Mouse (Mus musculus) brain, adult 2 months (tissue): Measurements from ENCODE around the gene Lrrc56.

Experiments
- DNase-seq: peaks from one replicate; pipeline ENCODE4 v3.0.0; 2011; ENCODE audit warnings: low read depth, low spot score

Lrrc56 gene

GRCm38 (mm10) chr7:141193948-141194347 is at the start of gene Lrrc56, which contains the start of gene Hras:
Lrrc56 (plus strand) TSS chr7:141194157.
Hras (minus strand) TSS chr7:141194005.
- DNase-seq: peak; percentile 99

DNA sequence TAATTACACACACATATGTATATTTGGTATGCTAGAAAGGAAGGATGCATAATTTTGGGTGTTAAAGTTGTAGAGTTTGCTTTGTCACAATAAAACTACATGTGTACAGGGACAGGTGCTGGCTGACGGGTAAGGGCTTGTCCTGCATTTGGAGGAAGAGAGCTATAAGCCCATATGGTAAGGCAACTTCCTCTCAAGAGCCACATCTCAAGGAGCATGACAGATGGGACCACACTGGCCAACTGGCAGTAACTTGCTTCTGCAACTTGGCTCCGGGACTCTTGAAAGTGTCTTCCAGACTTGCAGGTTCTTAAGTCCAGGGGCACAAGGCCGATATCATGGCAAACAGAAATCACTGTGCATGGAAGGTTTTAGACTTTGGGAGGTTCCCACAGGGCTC is 49.3 kb upstream of the Lrrc56 start:
- DNase-seq: peak; percentile 67

- DNase-seq: peak; percentile 85
Measured at GRCm38 (mm10) chr7:141145403-141145802, 48.6 kb upstream of the Lrrc56 start.

DNA sequence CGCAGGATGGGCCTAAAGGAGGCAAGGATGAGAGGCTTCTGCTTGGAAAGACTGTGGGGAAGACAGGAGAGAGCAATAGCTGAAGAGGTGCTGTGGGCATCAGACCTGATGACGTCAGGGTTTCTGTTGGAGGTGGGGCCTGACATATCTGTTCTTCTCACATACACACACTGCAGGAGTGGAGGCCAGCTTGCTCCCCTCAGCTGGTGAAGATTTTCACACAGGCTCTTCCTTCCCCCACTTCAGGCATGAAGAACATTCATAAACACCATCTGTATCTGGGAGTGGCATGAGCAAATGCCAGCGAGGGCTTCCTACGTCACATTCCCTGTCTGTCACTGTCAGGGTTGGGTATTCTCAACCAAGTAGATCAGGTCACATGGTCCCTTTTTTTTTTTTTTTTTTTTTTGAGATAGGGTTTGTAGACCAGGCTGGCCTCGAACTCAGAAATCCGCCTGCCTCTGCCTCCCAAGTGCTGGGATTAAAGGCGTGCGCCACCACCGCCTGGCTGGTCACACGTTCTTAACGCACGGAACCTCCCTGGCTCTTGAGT is 47.8 kb upstream of the Lrrc56 start:
- peak; percentile 60 for DNase-seq

DNA sequence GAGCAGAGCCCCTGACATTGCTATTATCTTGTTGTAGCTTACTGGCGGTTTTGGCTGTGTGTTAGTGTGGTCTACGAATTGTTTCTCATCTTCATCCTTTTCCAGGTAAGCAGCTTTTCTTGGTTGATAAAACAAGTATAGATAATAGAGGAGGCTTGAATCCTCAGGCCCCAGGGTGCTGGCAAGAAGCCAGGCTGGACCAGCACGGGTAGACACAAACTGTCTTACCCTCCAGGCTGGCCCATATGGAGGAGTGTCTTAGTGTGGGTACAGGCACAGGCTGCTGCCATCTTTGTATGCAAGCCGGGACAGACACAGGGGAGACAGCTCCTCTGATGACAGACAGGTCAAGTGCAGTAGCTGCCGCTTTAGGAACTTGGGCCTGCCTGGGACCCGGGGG is 46.9 kb upstream of the Lrrc56 start:
- peak; percentile 47 for DNase-seq

GRCm38 (mm10) chr7:141148639-141149038 is 45.3 kb upstream of the Lrrc56 start:
- DNase-seq: no peak

DNA sequence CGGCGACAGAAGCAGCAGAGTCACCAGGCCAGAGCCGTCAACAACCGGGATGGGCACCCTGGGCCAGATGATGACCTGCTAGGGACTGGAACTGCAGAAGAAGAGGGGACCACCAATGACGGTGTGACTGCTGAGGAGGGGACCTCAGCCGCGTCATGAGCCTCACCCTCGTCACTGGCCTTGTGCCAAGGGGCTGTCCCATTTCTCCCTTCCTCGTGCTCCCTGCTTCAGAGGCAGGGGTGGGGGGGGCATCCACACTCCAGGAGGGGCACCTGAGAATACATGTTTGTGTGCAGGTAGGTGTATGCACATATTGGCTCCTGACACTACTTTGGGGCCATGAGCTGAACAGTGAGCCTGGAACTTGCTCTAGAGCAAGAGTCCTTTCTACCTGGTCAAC is 38.6 kb upstream of the Lrrc56 start:
- DNase-seq: no peak

DNA sequence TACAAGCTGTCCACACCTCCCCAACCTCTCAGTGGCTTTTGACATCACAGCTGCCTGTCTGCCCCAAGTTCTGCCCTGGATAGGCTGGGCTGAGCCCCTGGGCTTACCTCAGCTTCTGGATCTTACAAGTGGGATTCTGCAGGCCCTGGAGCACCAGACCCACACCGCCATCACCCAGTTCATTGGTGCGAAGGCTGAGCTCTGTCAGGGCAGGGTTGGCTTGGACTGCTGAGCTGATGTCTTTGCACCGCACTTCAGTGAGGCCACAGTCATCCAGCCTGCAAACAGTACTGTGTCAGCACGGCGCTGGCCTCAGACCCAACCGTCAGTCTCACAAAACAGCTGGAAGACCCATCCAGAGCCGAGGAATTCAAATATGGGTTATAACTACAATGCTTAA is 29.6 kb upstream of the Lrrc56 start:
- DNase-seq: no peak

- DNase-seq: peak; percentile 61
Measured at GRCm38 (mm10) chr7:141164850-141165249, 29.1 kb upstream of the Lrrc56 start.

DNA sequence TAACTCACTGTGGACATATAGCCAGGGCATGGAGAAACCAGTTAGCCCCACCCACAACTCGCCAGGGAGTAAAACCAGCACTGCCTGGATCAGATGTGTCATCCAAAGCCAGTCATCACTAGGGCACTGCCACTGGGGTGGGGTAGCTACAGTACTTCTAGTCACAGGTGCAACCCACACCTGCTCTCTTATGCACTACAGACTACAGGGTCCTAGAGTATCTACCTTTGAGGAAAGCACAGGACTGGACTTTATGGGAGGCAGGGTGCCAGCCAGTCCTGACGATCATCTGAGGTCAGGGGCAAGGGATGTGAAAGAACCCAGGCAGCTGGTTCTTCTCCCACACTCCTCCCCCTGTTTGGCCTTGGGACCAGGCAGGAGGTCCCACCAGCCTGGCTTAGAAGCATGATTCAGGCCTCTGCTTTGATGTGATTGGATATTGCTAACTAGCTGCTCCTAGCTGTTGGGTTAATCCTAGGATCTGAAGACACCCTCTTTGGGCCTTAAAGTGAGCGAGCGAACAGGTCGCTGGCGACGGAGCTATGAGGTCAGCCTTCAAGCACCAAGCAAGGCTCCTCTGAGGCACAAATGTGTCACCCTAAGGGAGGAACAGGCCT is 25.9 kb upstream of the Lrrc56 start:
- DNase-seq: peak; percentile 62

GRCm38 (mm10) chr7:141168518-141168953 is 25.4 kb upstream of the Lrrc56 start:
- DNase-seq: peak; percentile 84

DNA sequence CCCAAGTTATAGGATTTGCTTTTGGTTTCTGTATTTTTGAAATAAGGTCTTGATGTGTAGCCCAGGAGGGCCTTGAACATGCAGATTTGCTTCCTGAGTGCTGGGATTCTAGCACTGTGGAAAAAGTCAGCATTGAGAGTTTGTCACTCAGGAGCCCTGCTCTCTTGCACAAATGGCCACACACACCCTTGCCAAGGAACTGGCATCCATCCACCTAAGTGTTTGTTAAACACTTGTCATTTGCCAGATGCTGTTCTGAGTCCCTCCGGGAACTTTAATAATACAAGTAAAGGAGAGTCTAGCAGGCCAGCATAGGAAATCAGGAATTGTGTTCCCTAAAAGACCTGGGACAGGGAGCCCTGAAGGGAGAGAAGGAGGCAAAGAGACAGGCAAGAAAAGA is 24.7 kb upstream of the Lrrc56 start:
- DNase-seq: no peak

- no peak for DNase-seq
Measured at GRCm38 (mm10) chr7:141169866-141170265, 24.1 kb upstream of the Lrrc56 start.

DNA sequence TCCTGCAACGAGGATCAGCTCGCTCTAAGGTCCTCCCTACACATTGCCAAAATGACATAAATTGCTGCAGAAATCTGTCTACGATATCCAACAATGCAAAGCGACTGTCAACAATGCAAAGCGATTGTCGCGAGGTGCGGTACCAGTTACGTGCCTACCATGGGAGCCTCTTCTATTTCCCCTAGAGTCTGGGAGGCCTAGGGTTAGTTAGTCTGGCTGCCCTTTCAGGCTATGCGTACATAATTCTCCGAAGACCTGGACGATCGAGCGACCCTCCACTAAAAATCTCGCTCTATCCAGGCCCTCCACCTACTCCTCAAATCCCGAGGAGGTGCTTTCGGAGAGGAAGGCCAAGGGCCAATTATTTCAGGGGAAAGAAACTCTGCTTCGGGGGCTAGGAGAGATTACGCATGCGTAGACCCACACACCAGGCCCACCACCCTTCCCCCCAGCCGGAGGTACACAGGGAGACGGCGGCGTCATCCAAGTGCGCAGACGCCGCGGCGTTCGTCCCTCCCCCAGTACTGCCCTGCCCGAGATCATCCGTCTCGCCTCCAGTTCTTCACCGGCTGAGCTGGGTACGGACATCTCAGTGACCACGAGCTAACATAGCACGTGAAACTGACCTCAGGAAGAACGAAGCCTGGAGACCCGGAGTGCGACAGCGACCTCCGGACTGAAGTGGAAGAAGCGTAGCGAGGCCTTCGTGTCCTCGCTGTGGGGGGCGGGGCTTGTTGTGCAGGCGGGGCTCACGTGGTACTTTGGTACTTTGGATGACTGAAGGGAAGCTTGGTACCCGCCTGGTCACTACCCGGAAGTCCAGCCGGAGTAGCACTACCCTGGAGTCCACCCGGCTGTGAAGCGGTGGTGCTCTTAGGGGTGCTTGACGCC is 21.6 kb upstream of the Lrrc56 start, which contains the start of gene Rnh1:
Gene Rnh1, minus strand, starts transcription at position 742 of the 891 bp plus-strand sequence.
- DNase-seq: peak; percentile 97

- DNase-seq: no peak
Measured at GRCm38 (mm10) chr7:141173323-141173850, 20.6 kb upstream of the Lrrc56 start.

GRCm38 (mm10) chr7:141175068-141175467 is 18.9 kb upstream of the Lrrc56 start:
- DNase-seq: no peak

DNA sequence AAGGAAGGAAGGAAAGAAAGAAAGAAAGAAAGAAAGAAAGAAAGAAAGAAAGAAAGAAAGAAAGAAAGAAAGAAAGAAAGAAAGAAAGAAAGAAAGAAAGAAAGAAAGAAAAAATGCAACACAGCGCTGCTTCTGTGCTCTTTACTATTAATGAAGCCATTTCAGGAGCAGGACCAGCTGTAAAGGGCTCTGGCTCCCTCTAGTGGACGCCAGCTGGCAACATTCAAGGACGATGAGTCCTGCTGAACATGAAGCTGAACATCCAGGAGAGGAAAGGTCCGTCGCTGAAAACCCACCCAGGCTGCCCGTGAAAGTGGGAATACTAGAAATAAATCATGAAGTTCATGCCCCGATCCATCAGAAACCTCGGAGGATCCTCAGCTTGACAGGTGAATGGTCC is 17.8 kb upstream of the Lrrc56 start:
- peak; percentile 95 for DNase-seq

DNA sequence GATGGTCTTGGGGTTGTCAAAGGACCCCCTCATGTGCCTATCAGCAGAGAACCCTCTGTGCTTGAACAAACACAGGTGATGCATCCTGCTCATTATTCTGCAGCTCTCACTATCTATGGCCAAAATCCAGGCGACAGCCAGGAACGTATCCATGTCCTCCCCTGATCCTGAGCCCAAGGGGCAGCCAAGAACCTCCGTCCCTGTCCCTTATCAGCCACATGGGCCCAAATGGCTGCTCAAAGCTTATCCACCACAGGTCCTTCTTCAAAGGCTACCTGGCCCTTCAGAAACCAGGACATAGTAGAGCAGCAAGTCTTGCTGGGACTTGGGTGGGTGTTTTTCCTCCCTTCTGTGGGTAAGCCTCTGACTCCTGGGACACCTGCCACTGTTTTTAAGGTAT is 5.8 kb upstream of the Lrrc56 start:
- no peak for DNase-seq

GRCm38 (mm10) chr7:141188733-141189132 is 5.2 kb upstream of the Lrrc56 start:
- no peak for DNase-seq

GRCm38 (mm10) chr7:141190220-141190619 is 3.7 kb upstream of the Lrrc56 start:
- no peak for DNase-seq

DNA sequence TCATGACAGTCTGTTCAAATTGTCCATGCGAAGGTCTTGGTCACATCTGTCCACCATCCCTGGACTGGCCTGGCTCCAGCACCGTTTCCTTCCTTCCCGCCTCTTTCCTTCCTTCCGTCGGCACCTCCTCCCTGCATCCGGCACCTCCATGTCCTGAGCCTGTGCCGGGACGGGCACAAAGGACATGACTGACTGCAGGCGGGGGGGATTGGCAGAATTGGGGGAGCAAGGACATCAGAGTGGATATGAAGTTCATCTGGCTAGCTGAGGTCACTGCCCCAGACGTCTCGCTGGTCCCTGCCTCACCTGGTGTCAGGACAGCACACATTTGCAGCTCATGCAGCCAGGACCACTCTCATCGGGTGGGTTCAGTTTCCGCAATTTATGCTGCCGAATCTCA is 2.9 kb upstream of the Lrrc56 start:
- DNase-seq: no peak
